Mouse (Mus musculus): ENCODE results near the gene Gm20517.

The Gm20517 gene

DNA sequence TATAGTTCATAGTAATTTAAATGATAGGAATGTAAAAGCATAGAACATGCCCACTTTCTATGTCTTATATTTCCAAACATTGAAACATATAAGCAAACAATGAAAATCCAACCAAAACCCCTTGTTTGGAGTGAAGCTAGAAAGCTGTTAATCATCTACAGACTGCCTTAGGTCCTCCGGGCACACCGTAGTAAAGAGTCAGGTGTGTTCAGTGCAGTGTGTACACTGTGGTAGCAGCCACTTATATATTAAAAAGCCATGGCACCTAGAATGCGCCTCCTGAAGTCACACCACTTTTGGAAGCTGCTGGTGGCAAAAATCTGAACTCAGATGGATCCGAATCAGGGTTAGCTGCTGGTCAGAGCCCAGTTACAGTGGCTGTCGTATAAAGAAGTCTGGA lies 66.8 kb downstream of the Gm20517 start:
- DNase-seq (ENCODE audit: low spot score), result no peak

GRCm38 (mm10) chr17:47678702-47679101 lies 67.3 kb downstream of the Gm20517 start:
- no peak for DNase-seq (ENCODE audit: low spot score)

- DNase-seq (ENCODE audit: low spot score), result no peak
Observed at GRCm38 (mm10) chr17:47682836-47683235, 71.4 kb downstream of the Gm20517 start.

DNA sequence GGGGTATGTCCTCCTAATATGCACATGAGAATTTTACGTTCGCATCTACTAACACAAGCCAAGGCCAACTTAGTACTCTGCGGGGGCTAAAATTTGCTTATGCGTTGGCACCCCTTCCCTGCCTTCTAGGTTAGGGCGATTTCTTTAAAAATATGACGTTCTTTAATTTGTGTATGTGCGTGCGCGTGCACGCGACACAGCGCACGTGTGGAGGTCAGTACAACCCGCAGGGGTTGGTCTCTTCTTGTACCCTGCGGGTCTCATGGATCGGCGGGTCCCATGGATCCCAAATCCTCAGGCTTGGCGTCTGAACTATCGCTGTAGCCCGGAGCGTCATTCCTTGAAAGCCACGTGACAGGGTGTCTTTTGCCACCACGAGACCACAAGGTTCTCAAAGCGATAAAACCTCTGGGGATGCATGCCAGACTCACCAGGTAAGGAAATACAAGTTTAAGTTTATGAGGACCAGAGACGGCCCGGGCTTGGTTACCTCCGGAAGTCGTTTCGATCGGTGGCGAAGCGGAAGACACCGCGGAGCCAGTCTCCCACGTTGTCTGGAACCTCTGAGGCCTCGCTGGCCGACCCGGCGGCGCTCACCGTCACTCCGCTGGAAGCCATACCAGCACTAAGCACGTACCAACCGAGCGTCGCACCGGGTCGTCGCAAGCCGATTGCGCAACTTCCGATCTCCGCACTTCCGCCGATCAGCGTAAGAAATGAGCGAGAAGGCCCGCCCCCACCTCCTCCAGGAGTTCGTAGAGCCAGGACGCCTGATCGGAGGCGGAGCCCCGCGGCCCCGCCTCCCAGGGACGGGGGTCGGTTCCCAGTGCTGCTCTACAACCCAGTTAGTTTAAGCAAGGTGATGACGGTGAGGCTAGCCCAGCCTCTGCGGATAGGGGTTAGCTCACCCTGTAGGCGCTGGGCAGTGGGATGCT lies 76.3 kb downstream of the Gm20517 start:
- peak; percentile 97 for DNase-seq (ENCODE audit: low spot score)

DNA sequence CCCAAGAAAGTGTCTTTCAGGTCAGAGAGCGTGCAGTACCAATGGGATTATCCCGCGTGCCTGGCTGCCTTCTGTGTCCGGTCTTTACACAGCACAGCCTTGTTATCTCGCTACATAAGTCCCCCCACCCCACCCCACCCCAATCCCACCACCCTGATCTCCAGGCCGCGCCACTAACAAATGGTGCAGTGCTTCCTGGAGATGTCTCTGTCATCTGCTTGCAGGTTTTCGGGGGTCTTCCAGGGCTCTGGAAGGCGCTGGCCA lies 76.9 kb downstream of the Gm20517 start, which contains the start of gene Tomm6:
Tomm6 (minus strand) TSS at position 43 of the 264 bp plus-strand sequence.
- no peak for DNase-seq (ENCODE audit: low spot score)

- DNase-seq (ENCODE audit: low spot score), result peak; percentile 50
Observed at GRCm38 (mm10) chr17:47688608-47689575, 77.5 kb downstream of the Gm20517 start, which contains the start of gene Frs3. TSS of gene Frs3 (plus strand) at chr17:47689030.

DNA sequence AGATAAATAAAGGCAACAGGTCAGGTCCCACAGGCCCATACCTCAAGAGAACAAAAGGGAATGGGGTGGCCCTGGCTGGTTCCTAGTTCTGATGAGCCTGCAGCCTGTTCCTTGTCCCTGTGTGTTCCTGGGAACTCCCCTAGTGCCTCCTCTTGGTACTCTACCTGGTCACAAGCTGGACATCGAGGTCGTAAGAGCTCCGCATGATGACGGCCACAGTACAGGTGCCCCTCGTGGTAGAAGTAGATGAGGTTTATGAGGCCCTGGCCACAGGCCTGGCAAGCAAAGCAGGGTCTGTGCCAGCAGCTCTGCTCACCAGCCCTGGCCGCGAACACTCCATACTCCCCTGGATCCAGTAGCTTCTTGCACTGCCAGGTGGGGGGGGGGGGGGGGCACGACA lies 78.5 kb downstream of the Gm20517 start:
- DNase-seq (ENCODE audit: low spot score), result no peak

GRCm38 (mm10) chr17:47691650-47692049 lies 80.3 kb downstream of the Gm20517 start:
- no peak for DNase-seq (ENCODE audit: low spot score)

GRCm38 (mm10) chr17:47693671-47694441 lies 82.5 kb downstream of the Gm20517 start:
- DNase-seq (ENCODE audit: low spot score), result no peak

DNA sequence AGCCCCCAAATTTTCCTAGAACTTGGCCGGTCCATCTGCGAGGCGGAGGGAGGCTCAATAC lies 82.9 kb downstream of the Gm20517 start, which contains the start of gene Gm21981:
Gm21981 (minus strand) TSS at position 14 of the 61 bp plus-strand sequence.
- no peak for DNase-seq (ENCODE audit: low spot score)

- DNase-seq (ENCODE audit: low spot score), result peak; percentile 95
Observed at GRCm38 (mm10) chr17:47694503-47695336, 83.3 kb downstream of the Gm20517 start, which contains the start of gene Prickle4. TSS of gene Prickle4 (minus strand) at chr17:47694736.

- DNase-seq (ENCODE audit: low spot score), result no peak
Observed at GRCm38 (mm10) chr17:47695337-47695710, 83.9 kb downstream of the Gm20517 start.

GRCm38 (mm10) chr17:47698156-47698555 lies 86.8 kb downstream of the Gm20517 start:
- no peak for DNase-seq (ENCODE audit: low spot score)

DNA sequence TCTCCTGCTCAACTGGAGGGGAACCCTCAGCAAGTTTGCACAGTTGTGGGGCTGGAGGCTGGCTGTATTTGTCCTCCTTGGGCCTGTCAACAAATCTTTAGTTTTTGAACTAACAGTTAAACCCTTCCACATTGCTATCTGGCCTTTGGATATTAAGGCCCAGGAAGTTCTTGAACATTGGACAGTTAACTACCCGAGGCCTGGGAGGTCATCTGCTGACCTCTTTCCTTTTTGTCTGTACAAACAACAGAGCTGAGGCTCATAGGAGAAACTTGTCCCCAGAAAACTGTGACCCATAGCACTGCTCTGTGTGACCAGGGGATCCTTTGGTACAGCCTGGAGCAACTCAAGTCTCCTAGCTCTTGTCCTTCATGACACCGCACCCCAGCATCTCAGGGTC lies 87.7 kb downstream of the Gm20517 start:
- no peak for DNase-seq (ENCODE audit: low spot score)

- DNase-seq (ENCODE audit: low spot score), result no peak
Observed at GRCm38 (mm10) chr17:47701793-47702192, 90.4 kb downstream of the Gm20517 start.

DNA sequence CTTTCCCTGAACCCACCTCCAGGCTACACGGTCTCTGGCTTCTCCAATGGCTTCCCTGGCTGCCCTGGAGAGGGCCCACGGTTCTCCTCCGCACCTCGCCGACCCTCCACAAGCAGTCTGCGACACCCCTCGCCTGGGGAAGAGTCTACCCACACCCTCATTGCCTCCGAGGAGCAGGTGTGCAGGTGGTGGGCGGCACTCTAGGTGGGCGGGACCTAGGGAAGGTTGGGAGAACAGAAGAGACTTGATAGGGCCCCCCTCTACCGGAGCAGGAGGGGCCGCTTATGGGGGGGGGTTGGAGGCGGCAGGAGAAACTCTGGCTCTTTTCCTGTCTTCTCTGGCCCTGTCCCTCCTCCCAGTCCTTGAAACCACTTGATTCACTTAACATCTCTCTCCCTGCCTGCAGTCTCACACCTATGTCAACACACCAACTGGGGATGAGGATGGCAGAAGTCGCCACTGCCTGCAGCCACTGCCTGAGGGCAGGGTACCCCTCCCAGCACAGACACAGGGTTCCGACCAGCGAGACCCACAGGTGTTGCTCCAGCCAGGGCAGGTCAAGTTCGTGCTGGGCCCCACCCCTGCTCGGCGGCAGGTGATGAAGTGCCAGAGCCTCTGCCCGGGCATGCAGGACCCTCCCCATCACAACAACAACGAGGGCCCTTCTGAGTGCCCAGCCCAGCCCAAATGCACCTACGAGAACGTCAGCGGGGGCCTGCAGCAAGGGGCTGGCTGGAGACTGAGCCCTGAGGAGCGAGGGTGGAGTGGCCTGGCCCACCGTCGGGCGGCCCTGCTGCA lies 91.4 kb downstream of the Gm20517 start:
- no peak for DNase-seq (ENCODE audit: low spot score)

DNA sequence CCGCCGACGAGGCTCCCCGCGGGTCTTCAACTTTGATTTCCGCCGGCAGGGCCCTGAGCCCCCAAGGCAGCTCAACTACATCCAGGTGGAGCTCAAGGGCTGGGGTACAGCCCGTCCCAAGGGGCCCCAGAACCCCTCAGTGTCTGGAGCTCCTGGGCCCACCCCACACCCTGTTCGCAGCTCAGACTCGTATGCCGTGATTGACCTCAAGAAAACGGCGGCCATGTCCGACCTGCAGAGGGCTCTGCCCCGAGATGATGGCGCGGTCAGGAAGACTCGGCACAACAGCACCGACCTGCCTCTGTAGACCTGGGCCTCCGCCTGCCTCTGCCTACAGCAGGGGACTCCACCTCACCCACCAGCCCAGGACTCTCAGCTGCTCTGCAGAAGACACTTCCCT lies 92.2 kb downstream of the Gm20517 start:
- DNase-seq (ENCODE audit: low spot score), result no peak

GRCm38 (mm10) chr17:47704692-47705091 lies 93.3 kb downstream of the Gm20517 start:
- no peak for DNase-seq (ENCODE audit: low spot score)

DNA sequence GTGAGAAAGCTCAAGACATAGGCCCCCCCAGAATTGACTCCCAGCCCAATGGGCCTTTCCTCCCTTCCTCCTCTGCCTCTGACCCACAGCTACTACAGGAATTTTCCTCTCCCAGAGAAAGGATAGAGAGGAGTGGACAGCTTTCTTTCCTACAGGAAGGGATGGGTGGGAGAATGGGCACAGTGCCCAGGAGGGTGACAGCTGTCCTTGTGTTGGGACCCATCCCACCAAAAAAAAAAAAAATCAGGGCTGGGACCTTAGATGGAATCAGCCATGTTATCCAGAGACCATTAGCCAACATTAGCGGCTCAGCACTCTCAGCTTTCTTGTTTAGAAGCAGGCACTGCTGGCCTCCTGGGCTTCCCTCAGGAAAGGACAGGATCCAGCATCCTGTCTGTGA lies 94.8 kb downstream of the Gm20517 start:
- DNase-seq (ENCODE audit: low spot score), result no peak

- DNase-seq (ENCODE audit: low spot score), result no peak
Observed at GRCm38 (mm10) chr17:47707961-47708360, 96.6 kb downstream of the Gm20517 start.

DNA sequence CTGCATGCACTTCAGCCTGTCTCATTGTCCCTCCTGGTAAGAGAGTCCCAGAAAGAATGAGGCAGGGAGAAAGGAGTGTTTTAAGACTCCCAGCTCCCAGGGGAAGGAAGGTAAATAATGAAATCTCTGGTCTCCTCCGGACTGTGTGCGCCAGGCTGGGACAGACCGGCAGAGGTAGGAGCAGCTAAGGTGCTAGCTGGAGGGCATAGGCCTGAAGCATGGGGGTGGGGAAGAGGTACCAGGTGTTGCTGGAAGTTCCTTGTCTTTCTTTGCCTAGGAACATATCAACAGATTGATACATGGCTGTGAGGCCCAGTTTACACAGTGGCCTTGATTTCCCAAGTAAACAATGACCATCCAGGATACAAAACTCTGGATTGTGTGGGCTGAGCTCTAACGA lies 97.6 kb downstream of the Gm20517 start:
- no peak for DNase-seq (ENCODE audit: low spot score)

All from lung, postnatal 25 days (tissue).